Mouse (Mus musculus) MEL (cell line): ENCODE results near the gene Cd300c. TPM values are rescaled to one million over a fixed set of nuclear protein-coding genes. Genes with fewer than 3 reads are reported as not detected.

Source experiments
- DNase-seq: peaks from one replicate; pipeline ENCODE4 v3.0.0; 2011; ENCODE audit warnings: low read depth, low spot score
- H3K27ac ChIP-seq: 2 replicates; pipeline ENCODE4 v1.5.1; 2012; ENCODE audit warnings: low read depth, mild to moderate bottlenecking, control low read depth, low read length, moderate library complexity; ENCODE audit not compliant: control insufficient read depth
- H3K27me3 ChIP-seq, 2 experiments: fragments of 150-350 bp in 1 of 2; sonication (generic) in 1 of 2; 2 replicates each; pipeline ENCODE4 v1.6.1; 2012; ENCODE audit warnings: low read length in 2 of 2, mild to moderate bottlenecking in 2 of 2, improper control_type of control experiment in 1 of 2, moderate library complexity in 1 of 2; ENCODE audit not compliant: insufficient read depth in 2 of 2, control insufficient read depth in 1 of 2
- H3K36me3 ChIP-seq, 2 experiments: 2 replicates each; pipeline ENCODE4 v1.6.1; 2012 to 2014; ENCODE audit warnings: low read length in 2 of 2, improper control_type of control experiment in 1 of 2, inconsistent platforms in 1 of 2, mild to moderate bottlenecking in 1 of 2; ENCODE audit not compliant: insufficient read depth in 2 of 2, control insufficient read depth in 1 of 2
- H3K4me1 ChIP-seq, 2 experiments: fragments of 150-350 bp in 1 of 2; sonication (generic) in 1 of 2; 2 replicates each; pipeline ENCODE4 v1.6.1; 2012; ENCODE audit warnings: low read length in 2 of 2, improper control_type of control experiment in 1 of 2, mild to moderate bottlenecking in 1 of 2; ENCODE audit not compliant: insufficient read depth in 2 of 2, control insufficient read depth in 1 of 2
- H3K4me3 ChIP-seq, 2 experiments: fragments of 150-350 bp in 1 of 2; sonication (generic) in 1 of 2; 2 replicates each; pipeline ENCODE4 v1.5.1; 2012; ENCODE audit warnings: low read depth in 2 of 2, low read length in 2 of 2, mild to moderate bottlenecking in 2 of 2, moderate library complexity in 2 of 2, control low read depth in 1 of 2, improper control_type of control experiment in 1 of 2; ENCODE audit not compliant: control insufficient read depth in 1 of 2, insufficient read depth in 1 of 2
- H3K79me2 ChIP-seq: 2 replicates; pipeline ENCODE4 v1.6.1; 2012; ENCODE audit warnings: mild to moderate bottlenecking, low read length, moderate library complexity; ENCODE audit not compliant: control insufficient read depth, poor library complexity, insufficient read depth
- H3K9ac ChIP-seq: 2 replicates; pipeline ENCODE4 v1.6.1; 2012; ENCODE audit warnings: low read depth, mild to moderate bottlenecking, control low read depth, low read length, moderate library complexity; ENCODE audit not compliant: control insufficient read depth, poor library complexity, severe bottlenecking
- H3K9me3 ChIP-seq: fragments of 150-350 bp; sonication (generic); replicated peaks from 2 replicates; pipeline ENCODE4 v1.6.1; 2012; ENCODE audit warnings: mild to moderate bottlenecking, low read length, improper control_type of control experiment, moderate library complexity; ENCODE audit not compliant: insufficient read depth
- BHLHE40 ChIP-seq: IDR thresholded peaks from 2 replicates; pipeline ENCODE4 v1.6.1; 2012; ENCODE audit warnings: low read depth, mild to moderate bottlenecking, inconsistent platforms, low read length, improper control_type of control experiment, borderline replicate concordance
- CTCF ChIP-seq, 3 experiments: IDR thresholded peaks in 2 of 3; conservative IDR thresholded peaks in 1 of 3; 2 replicates each; pipeline ENCODE4 v1.5.1; 2011 to 2012; ENCODE audit warnings: low read length in 3 of 3, low read depth in 2 of 3, mild to moderate bottlenecking in 2 of 3, improper control_type of control experiment in 1 of 3, inconsistent platforms in 1 of 3, mixed read lengths in 1 of 3, moderate library complexity in 1 of 3; ENCODE audit not compliant: control insufficient read depth in 1 of 3, insufficient read depth in 1 of 3, poor library complexity in 1 of 3, severe bottlenecking in 1 of 3
- GABPA ChIP-seq: IDR thresholded peaks from 2 replicates; pipeline ENCODE4 v1.6.1; 2012; ENCODE audit warnings: low read depth, mild to moderate bottlenecking, inconsistent platforms, low read length, improper control_type of control experiment, moderate library complexity
- HCFC1 ChIP-seq: IDR thresholded peaks from 2 replicates; pipeline ENCODE4 v1.6.1; 2012; ENCODE audit warnings: low read depth, mild to moderate bottlenecking, inconsistent platforms, low read length, improper control_type of control experiment, moderate library complexity
- JUND ChIP-seq: IDR thresholded peaks from 2 replicates; pipeline ENCODE4 v1.6.1; 2011; ENCODE audit warnings: low read depth, mild to moderate bottlenecking, improper control_type of control experiment, low read length
- KAT2A ChIP-seq: conservative IDR thresholded peaks from 2 replicates; pipeline ENCODE4 v1.6.1; 2012; ENCODE audit warnings: low read depth, low read length, improper control_type of control experiment, inconsistent platforms
- MAZ ChIP-seq: IDR thresholded peaks from 2 replicates; pipeline ENCODE4 v1.6.1; 2012; ENCODE audit warnings: low read depth, mild to moderate bottlenecking, inconsistent platforms, low read length, improper control_type of control experiment
- MEF2A ChIP-seq: IDR thresholded peaks from 2 replicates; pipeline ENCODE4 v1.6.1; 2014; ENCODE audit warnings: low read depth, mild to moderate bottlenecking, inconsistent platforms, low read length, improper control_type of control experiment; ENCODE audit not compliant: poor library complexity, insufficient replicate concordance, severe bottlenecking; ENCODE audit errors: extremely low read depth
- MXI1 ChIP-seq: IDR thresholded peaks from 2 replicates; pipeline ENCODE4 v1.6.1; 2011; ENCODE audit warnings: mild to moderate bottlenecking, low read depth, low read length, improper control_type of control experiment
- MYB ChIP-seq: IDR thresholded peaks from 2 replicates; pipeline ENCODE4 v1.6.1; 2011; ENCODE audit warnings: mild to moderate bottlenecking, low read depth, low read length, improper control_type of control experiment
- NRF1 ChIP-seq: IDR thresholded peaks from 2 replicates; pipeline ENCODE4 v1.6.1; 2014; ENCODE audit warnings: low read depth, mild to moderate bottlenecking, inconsistent platforms, low read length, improper control_type of control experiment, moderate library complexity; ENCODE audit not compliant: poor library complexity, insufficient read depth, severe bottlenecking
- POLR2A ChIP-seq, 2 experiments: IDR thresholded peaks; 2 replicates each; pipeline ENCODE4 v1.6.1; 2011 to 2012; ENCODE audit warnings: low read length in 2 of 2, mild to moderate bottlenecking in 2 of 2, control low read depth in 1 of 2, improper control_type of control experiment in 1 of 2, low read depth in 1 of 2, moderate library complexity in 1 of 2; ENCODE audit not compliant: control insufficient read depth in 1 of 2, insufficient read depth in 1 of 2, poor library complexity in 1 of 2
- POLR2AphosphoS2 ChIP-seq: IDR thresholded peaks from 2 replicates; pipeline ENCODE4 v1.6.1; 2011; ENCODE audit warnings: low read length, improper control_type of control experiment
- POLR2AphosphoS5 ChIP-seq: IDR thresholded peaks from 2 replicates; pipeline ENCODE4 v1.6.1; 2012; ENCODE audit warnings: low read depth, borderline replicate concordance, mild to moderate bottlenecking, inconsistent platforms, low read length, moderate library complexity, mixed read lengths
- RCOR1 ChIP-seq: IDR thresholded peaks from 2 replicates; pipeline ENCODE4 v1.6.1; 2012; ENCODE audit warnings: low read depth, mild to moderate bottlenecking, inconsistent platforms, low read length, improper control_type of control experiment
- SIN3A ChIP-seq: IDR thresholded peaks from 2 replicates; pipeline ENCODE4 v1.6.1; 2012; ENCODE audit warnings: low read length, improper control_type of control experiment, inconsistent platforms
- SMC3 ChIP-seq: IDR thresholded peaks from 2 replicates; pipeline ENCODE4 v1.6.1; 2011; ENCODE audit warnings: low read depth, low read length, improper control_type of control experiment
- TAL1 ChIP-seq: IDR thresholded peaks from 2 replicates; pipeline ENCODE4 v1.6.1; 2012; ENCODE audit warnings: mild to moderate bottlenecking, inconsistent platforms, low read length, moderate library complexity, mixed read lengths
- TBP ChIP-seq: IDR thresholded peaks from 2 replicates; pipeline ENCODE4 v1.8.0; 2011; ENCODE audit warnings: low read depth, low read length, improper control_type of control experiment
- TCF12 ChIP-seq: IDR thresholded peaks from 2 replicates; pipeline ENCODE4 v1.6.1; 2014; ENCODE audit warnings: low read depth, mild to moderate bottlenecking, inconsistent platforms, low read length, improper control_type of control experiment, moderate library complexity
- UBTF ChIP-seq: IDR thresholded peaks from 2 replicates; pipeline ENCODE4 v1.6.1; 2012; ENCODE audit warnings: low read depth, mild to moderate bottlenecking, inconsistent platforms, low read length, improper control_type of control experiment, moderate library complexity, borderline replicate concordance; ENCODE audit not compliant: insufficient read depth
- USF1 ChIP-seq: IDR thresholded peaks from 2 replicates; pipeline ENCODE4 v1.6.1; 2014; ENCODE audit warnings: low read depth, mild to moderate bottlenecking, inconsistent platforms, low read length, improper control_type of control experiment, moderate library complexity
- ZC3H11A ChIP-seq: IDR thresholded peaks from 2 replicates; pipeline ENCODE4 v1.6.1; 2012; ENCODE audit warnings: low read depth, mild to moderate bottlenecking, inconsistent platforms, low read length, improper control_type of control experiment
- ZMIZ1 ChIP-seq: IDR thresholded peaks from 2 replicates; pipeline ENCODE4 v1.6.1; 2012; ENCODE audit warnings: low read depth, mild to moderate bottlenecking, inconsistent platforms, low read length, improper control_type of control experiment, moderate library complexity
- ZNF384 ChIP-seq: IDR thresholded peaks from 2 replicates; pipeline ENCODE4 v1.6.1; 2012; ENCODE audit warnings: low read depth, mild to moderate bottlenecking, inconsistent platforms, low read length, improper control_type of control experiment
- polyA plus RNA-seq, 2 experiments: library from polyadenylated mRNA; stranded (reverse) in 1 of 2; unstranded in 1 of 2; fragments of >175 nt in 1 of 2; fragments of >200 nt in 1 of 2; gene quantifications; 2 replicates each; pipeline versions ENCODE4 v1.2.1 to v1.2.4; 2012; ENCODE audit warnings: low replicate concordance in 2 of 2, low read depth in 1 of 2; ENCODE audit not compliant: insufficient read length in 2 of 2, insufficient read depth in 1 of 2, missing spikeins in 1 of 2
- total RNA-seq: library from RNA; depleted of rRNA; stranded (reverse); fragments of 300-350 nt; gene quantifications from 2 replicates; pipeline ENCODE4 v1.2.3, GENCODE M21; 2012

Gene Cd300c
- total and polyA plus RNA-seq, 3 experiments: not detected

GRCm38 (mm10) chr11:115001474-115002040 is 32.6 kb upstream of the Cd300c start, which contains the start of gene Cd300c2:
Cd300c2 (minus strand) TSS chr11:115001880.
- H3K9ac ChIP-seq: no peak within 1 kb of the TSS
- no peaks in the 10 kb centered on the region for H3K4me1 ChIP-seq
- H3K36me3 ChIP-seq: no peaks in the 10 kb centered on the region
- H3K27me3 ChIP-seq: no peaks in the 10 kb centered on the region
- H3K9me3 ChIP-seq: no peaks in the 10 kb centered on the region
- DNase-seq: no peak
- TF ChIP-seq MXI1: no peak
- no peak for TF ChIP-seq NRF1
- TF ChIP-seq KAT2A: no peak
- TF ChIP-seq BHLHE40: no peak
- TF ChIP-seq ZNF384: no peak
- no peak for TF ChIP-seq RCOR1
- TF ChIP-seq POLR2A (IDR thresholded peaks at IDR 0.05; ENCODE audit: control insufficient read depth in 1 of 2, insufficient read depth in 1 of 2, low read depth in 1 of 2, low read length in 2 of 2, poor library complexity in 1 of 2): no peak
- TF ChIP-seq MYB: no peak
- no peak for TF ChIP-seq ZC3H11A
- no peak for TF ChIP-seq ZMIZ1
- TF ChIP-seq CTCF (IDR thresholded peaks at IDR 0.05 in 2 of 3, conservative IDR thresholded peaks at IDR 0.05 in 1 of 3; ENCODE audit: control insufficient read depth in 1 of 3, insufficient read depth in 1 of 3, low read depth in 2 of 3, low read length in 3 of 3, poor library complexity in 1 of 3, severe bottlenecking in 1 of 3): no peak
- no peak for TF ChIP-seq TCF12
- no peak for TF ChIP-seq MAZ
- TF ChIP-seq POLR2AphosphoS2: no peak
- TF ChIP-seq POLR2AphosphoS5: no peak
- no peak for TF ChIP-seq SIN3A
- H3K79me2 ChIP-seq: no peaks in the 10 kb centered on the region
- no peak within 1 kb of the TSS for H3K4me3 ChIP-seq
- no peak within 1 kb of the TSS for H3K27ac ChIP-seq

- Histone ChIP-seq H3K36me3 (no peaks in the 10 kb centered on the region), H3K27me3 (no peaks in the 10 kb centered on the region), H3K9ac (no peak within 1 kb of the TSS), H3K9me3 (no peaks in the 10 kb centered on the region; the same call in 1 of the 2 replicates), H3K27ac (no peak within 1 kb of the TSS), H3K4me1 (no peaks in the 10 kb centered on the region), H3K4me3 (no peak within 1 kb of the TSS), H3K79me2 (no peaks in the 10 kb centered on the region)
- TF ChIP-seq SMC3 (no peak), TAL1 (no peak), MEF2A (no peak), GABPA (no peak), USF1 (no peak), MXI1 (no peak), JUND (no peak), UBTF (no peak), TBP (no peak), HCFC1 (no peak)
- DNase-seq: no peak
Measured at GRCm38 (mm10) chr11:114989793-114990192, 20.8 kb upstream of the Cd300c start, which contains the start of gene Cd300ld. Cd300ld (minus strand) TSS chr11:114989922.
